Mouse (Mus musculus) testis, postnatal 10 days (tissue): Measurements from ENCODE around the gene Dcbld1.

Experiments used
- DNase-seq: peaks from one replicate; pipeline ENCODE4 v3.0.0; 2021; ENCODE audit warnings: low spot score

Gene Dcbld1

GRCm38 (mm10) chr10:52233301-52233968 is at the start of gene Dcbld1:
Gene Dcbld1 (plus strand): TSS chr10:52233619.
- DNase-seq, result peak; percentile 85

GRCm38 (mm10) chr10:52185900-52186299 is 47.5 kb upstream of the Dcbld1 start:
- no peak for DNase-seq

GRCm38 (mm10) chr10:52194957-52195852 is 38.2 kb upstream of the Dcbld1 start, which contains the start of gene Ros1:
Gene Ros1 (minus strand): TSS chr10:52195244.
- DNase-seq, result no peak

- DNase-seq, result no peak
These were observed 29.4 kb upstream of the Dcbld1 start for GRCm38 (mm10) chr10:52204006-52204405.

GRCm38 (mm10) chr10:52215267-52215818 is 18.1 kb upstream of the Dcbld1 start:
- no peak for DNase-seq

- DNase-seq, result peak; percentile 72
These were observed 16.4 kb upstream of the Dcbld1 start for GRCm38 (mm10) chr10:52216797-52217563.

GRCm38 (mm10) chr10:52217564-52217934 is 15.9 kb upstream of the Dcbld1 start:
- no peak for DNase-seq

- DNase-seq, result no peak
These were observed 13.8 kb upstream of the Dcbld1 start for GRCm38 (mm10) chr10:52219600-52219999.

GRCm38 (mm10) chr10:52232196-52233176 is 933 bp upstream of the Dcbld1 start:
- DNase-seq, result peak; percentile 52

GRCm38 (mm10) chr10:52233969-52234653 is 692 bp downstream of the Dcbld1 start:
- DNase-seq, result no peak

GRCm38 (mm10) chr10:52234654-52234981 is 1.2 kb downstream of the Dcbld1 start:
- no peak for DNase-seq

- DNase-seq, result no peak
These were observed 2.0 kb downstream of the Dcbld1 start for GRCm38 (mm10) chr10:52235461-52235860.

GRCm38 (mm10) chr10:52242015-52242414 is 8.6 kb downstream of the Dcbld1 start:
- DNase-seq, result no peak

GRCm38 (mm10) chr10:52242680-52243323 is 9.4 kb downstream of the Dcbld1 start:
- no peak for DNase-seq

GRCm38 (mm10) chr10:52246207-52246606 is 12.8 kb downstream of the Dcbld1 start:
- DNase-seq, result no peak

GRCm38 (mm10) chr10:52252240-52252639 is 18.8 kb downstream of the Dcbld1 start:
- DNase-seq, result no peak

GRCm38 (mm10) chr10:52253426-52253825 is 20.0 kb downstream of the Dcbld1 start:
- no peak for DNase-seq

- DNase-seq, result no peak
These were observed 24.3 kb downstream of the Dcbld1 start for GRCm38 (mm10) chr10:52257768-52258167.

- no peak for DNase-seq
These were observed 24.9 kb downstream of the Dcbld1 start for GRCm38 (mm10) chr10:52258180-52258948.
